Mouse (Mus musculus): Measurements from ENCODE around the gene Ager.

GRCm38 (mm10) chr17:34587423-34587811 lies 10.2 kb upstream of the Ager start:
- TF ChIP-seq CTCF (IDR thresholded peaks at IDR 0.05; ENCODE audit: low read depth): peak; percentile 12; the same call in 1 of the 2 replicates
- TF ChIP-seq EP300 (optimal IDR thresholded peaks at IDR 0.05): no peak
